Mouse (Mus musculus) heart, adult 2 months (tissue): Measurements from ENCODE around the gene Tollip.

ENCODE experiments used
- CTCF ChIP-seq: fragments of 200-600 bp; IDR thresholded peaks from 2 replicates; pipeline ENCODE4 v1.8.1; 2022; ENCODE audit warnings: antibody characterized with exemption, mild to moderate bottlenecking, moderate library complexity
- EP300 ChIP-seq: fragments of 200-500 bp; IDR thresholded peaks from 2 replicates; pipeline ENCODE4 v1.6.1; 2011; ENCODE audit warnings: low read depth, low read length, control low read depth; ENCODE audit not compliant: insufficient read depth
- POLR2A ChIP-seq: fragments of 200-500 bp; IDR thresholded peaks from 2 replicates; pipeline ENCODE4 v1.6.1; 2011; ENCODE audit warnings: mild to moderate bottlenecking, low read depth, low read length, control low read depth; ENCODE audit not compliant: insufficient read depth

GRCm38 (mm10) chr7:141911305-141911704 is 7.0 kb downstream of the Tollip start:
- TF ChIP-seq CTCF (no peak), POLR2A (no peak), EP300 (no peak)
